9 mouse cellular contexts compared by ENCODE assay signal in genomic region chr17:9775668-9776151, GRCm38 (mm10).
DNase-seq lines count a peak whose midpoint lies in the region; ATAC-seq lines count a peak whose summit lies in the region.
"Had no signal": no experiment of that assay in that cellular context is flagged by ENCODE, and none has a peak within 500 bp of the region (broad histone marks: within the 10 kb centered on the region; RNA-seq: fewer than 3 reads in every experiment).

No protein-coding gene starts in this region.

- 25% methylated on average over 9 of the region's 9 CpGs for WGBS in heart, embryonic 14.5 days

- peak overlapping the region; percentile 52 to 65 for H3K27ac ChIP-seq in heart, embryonic 14.5 days (replicated peaks in 1 of 2; ENCODE audit: control insufficient read depth in 1 of 2, insufficient read depth in 1 of 2, low read depth in 2 of 2, low read length in 2 of 2)

- ATAC-seq in heart, embryonic 14.5 days (ENCODE audit: insufficient number of reproducible peaks, insufficient read depth, low FRiP score, low read depth), result no peak
- peak; percentile 16 for ATAC-seq in megakaryocyte, adult 5-6 weeks (ENCODE audit: poor library complexity, severe bottlenecking)
- ATAC-seq in inflammation-experienced regulatory T-cells, adult 6 months, result no peak

- no peak overlapping the region for H3K9ac ChIP-seq in heart, embryonic 14.5 days (ENCODE audit: low read length)

- no peaks in the 10 kb centered on the region for H3K36me3 ChIP-seq in heart, embryonic 14.5 days (ENCODE audit: control insufficient read depth, insufficient read depth, low read length)
- H3K36me3 ChIP-seq: G1E had no signal

- H3K9me3 ChIP-seq in heart, embryonic 14.5 days (ENCODE audit: control insufficient read depth, low read length), result no peaks in the 10 kb centered on the region

- H3K4me3 ChIP-seq in heart, embryonic 14.5 days (ENCODE audit: control insufficient read depth in 1 of 2, insufficient read depth in 1 of 2, low read depth in 1 of 2, low read length in 2 of 2), result no peak overlapping the region

- DNase-seq in layer of hippocampus, adult 11-12 months (ENCODE audit: low spot score), result peak; percentile 56
- no peak for DNase-seq in layer of hippocampus, adult 9-10 months (ENCODE audit: low spot score)
- DNase-seq in embryo, embryonic 11 days, result peak; percentile 61
- no peak for DNase-seq in c-Kit-positive CD71-positive TER-119-positive erythroid progenitor cells, embryonic 14.5 days (ENCODE audit: low spot score)
- no peak for DNase-seq in urinary bladder, postnatal 25 days (ENCODE audit: low spot score)

- peaks cover 11 to 12% of the 10 kb centered on the region in 2 experiments for H3K4me1 ChIP-seq in heart, embryonic 14.5 days (ENCODE audit: control insufficient read depth in 2 of 2, insufficient read depth in 2 of 2, low read length in 2 of 2)

- H3K27me3 ChIP-seq in heart, embryonic 14.5 days (ENCODE audit: control insufficient read depth, insufficient read depth, low read length), result no peaks in the 10 kb centered on the region

- peak overlapping the region; percentile 46 for H3K4me2 ChIP-seq in heart, embryonic 14.5 days (ENCODE audit: low read length)

Comparison
In these comparisons a context has a peak if more than half of its experiments do, and no peak if none do; other contexts are left out.
1. DNase-seq: peak in layer of hippocampus, adult 11-12 months (single experiment) and embryo, embryonic 11 days (single experiment); none in layer of hippocampus, adult 9-10 months (single experiment), c-Kit-positive CD71-positive TER-119-positive erythroid progenitor cells, embryonic 14.5 days (single experiment) and urinary bladder, postnatal 25 days (single experiment).